Mouse (Mus musculus) cerebellum, adult 2 months (tissue): Measurements from ENCODE around the gene Fkrp. TPM values are rescaled to one million over a fixed set of nuclear protein-coding genes. Genes with fewer than 3 reads are reported as not detected.

Experiments
- DNase-seq, 2 experiments: peaks; one replicate each; pipeline ENCODE4 v3.0.0; 2021
- H3K27ac ChIP-seq: fragments of 200-500 bp; 2 replicates; pipeline ENCODE4 v1.5.1; 2012; ENCODE audit warnings: low read length, control low read depth, inconsistent platforms; ENCODE audit not compliant: insufficient read depth
- H3K27me3 ChIP-seq: fragments of 200-500 bp; 2 replicates; pipeline ENCODE4 v1.6.1; 2012; ENCODE audit warnings: inconsistent platforms, mild to moderate bottlenecking, low read length, moderate library complexity; ENCODE audit not compliant: control insufficient read depth, insufficient read depth
- H3K4me1 ChIP-seq: fragments of 200-500 bp; 2 replicates; pipeline ENCODE4 v1.6.1; 2011; ENCODE audit warnings: low read length; ENCODE audit not compliant: control insufficient read depth, insufficient read depth
- H3K4me3 ChIP-seq: fragments of 200-500 bp; replicated peaks from 2 replicates; pipeline ENCODE3; 2011; ENCODE audit warnings: mild to moderate bottlenecking, low read depth, low read length, control low read depth; ENCODE audit not compliant: insufficient read depth
- CTCF ChIP-seq: fragments of 200-500 bp; IDR thresholded peaks from 2 replicates; pipeline ENCODE4 v1.5.1; 2011; ENCODE audit warnings: low read depth, mild to moderate bottlenecking, control low read depth, low read length, moderate library complexity, borderline replicate concordance; ENCODE audit not compliant: insufficient read depth
- POLR2A ChIP-seq: fragments of 200-500 bp; IDR thresholded peaks from 2 replicates; pipeline ENCODE4 v1.6.1; 2011; ENCODE audit warnings: low read length, control low read depth, borderline replicate concordance; ENCODE audit not compliant: insufficient read depth
- WGBS: fragments of 180-500 bp; shearing (Covaris S2); methylation state at CpG from one replicate; pipeline ENCODE4 v1.1.7; 2018; 5-methylcytosine and 5-hydroxymethylcytosine counted together
- polyA plus RNA-seq: library from polyadenylated mRNA; depleted of rRNA; stranded (reverse); fragments of >200 nt; gene quantifications from 2 replicates; pipeline ENCODE4 v1.2.3, GENCODE M21; 2012

The Fkrp gene
- polyA plus RNA-seq, 1 experiment = 38.9 TPM

DNA sequence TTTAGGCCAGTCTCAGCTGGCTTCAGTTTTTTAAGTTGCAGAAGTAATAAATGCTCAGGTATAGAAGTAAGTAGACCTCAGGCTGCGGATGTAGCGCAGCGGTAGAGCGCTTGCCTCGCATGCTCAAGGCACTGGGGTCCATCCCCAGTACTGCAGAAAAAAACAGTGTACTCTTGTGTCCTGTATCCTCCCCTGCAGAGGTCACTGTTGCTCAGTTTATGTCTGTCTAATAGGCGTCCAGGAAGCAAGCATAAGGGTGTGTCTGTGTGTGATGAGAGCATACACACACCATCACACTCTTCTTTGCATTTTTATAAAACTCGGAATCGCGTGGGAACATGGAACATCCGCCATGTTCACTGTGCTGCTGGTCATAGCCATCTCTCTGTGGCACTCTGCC is 9.3 kb upstream of the Fkrp start:
- TF ChIP-seq POLR2A (no peak), CTCF (peak; percentile 34; the same call in 1 of the 2 replicates)
- no peak overlapping the region for H3K4me3 ChIP-seq
- peak in 1 of 2 experiments; percentile 18 for DNase-seq
- H3K27ac ChIP-seq = no peak overlapping the region
- peaks cover 50% of the 10 kb centered on the region for H3K4me1 ChIP-seq
- 68% methylated on average over 10 of the region's 10 CpGs for WGBS
- no peaks in the 10 kb centered on the region for H3K27me3 ChIP-seq

DNA sequence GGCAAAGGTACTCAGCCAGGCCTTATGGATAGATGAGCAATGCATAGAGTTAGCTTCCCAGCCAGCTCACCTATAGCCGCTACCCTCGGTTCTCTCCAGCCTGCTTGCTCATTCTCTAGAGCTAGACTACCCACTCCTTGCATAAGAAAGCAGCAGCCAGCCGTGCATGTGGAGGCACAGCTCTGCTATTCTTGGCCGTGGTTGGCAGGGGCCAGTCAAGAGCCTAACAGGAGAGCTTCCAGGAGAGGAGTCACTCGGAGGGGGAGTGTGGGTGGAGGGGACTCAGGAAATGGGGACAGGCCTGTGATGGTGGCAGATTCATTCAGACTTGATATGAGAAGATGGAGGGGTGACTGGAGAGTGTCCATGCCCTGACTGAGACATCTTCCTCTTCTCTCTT is 7.2 kb upstream of the Fkrp start:
- H3K27ac ChIP-seq = peak overlapping the region; percentile 52
- no peaks in the 10 kb centered on the region for H3K27me3 ChIP-seq
- no peak overlapping the region for H3K4me3 ChIP-seq
- H3K4me1 ChIP-seq = peaks cover 65% of the 10 kb centered on the region
- WGBS = 14% methylated on average over 5 of the region's 5 CpGs
- peak; percentile 47 to 58 for DNase-seq
- no peak for TF ChIP-seq CTCF
- no peak for TF ChIP-seq POLR2A

DNA sequence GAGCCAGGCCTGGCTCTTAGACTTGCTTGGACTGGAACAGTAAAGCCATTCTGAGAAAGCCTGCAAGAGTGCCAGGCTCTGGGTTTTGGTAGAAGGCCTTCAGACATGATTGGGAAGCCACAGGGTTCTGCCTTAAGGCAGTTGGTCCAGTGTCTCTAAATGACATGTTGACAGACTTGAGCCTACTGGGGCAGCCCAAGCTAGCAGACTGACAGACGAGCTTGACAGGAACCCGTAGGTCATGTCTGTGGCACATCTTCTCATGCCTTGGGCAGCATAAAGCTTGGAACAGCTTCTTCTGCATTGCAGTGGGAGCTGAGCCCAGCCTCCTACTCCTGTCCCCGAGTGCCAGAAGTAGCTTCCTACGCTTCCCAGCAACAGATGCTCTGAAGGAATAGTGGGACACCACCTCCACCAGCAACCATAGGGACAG is 5.2 kb upstream of the Fkrp start:
- H3K27ac ChIP-seq = peak overlapping the region; percentile 42
- 3% methylated on average over 4 of the region's 4 CpGs for WGBS
- TF ChIP-seq POLR2A (no peak), CTCF (no peak)
- DNase-seq = peak; percentile 53 to 63
- peaks cover 59% of the 10 kb centered on the region for H3K4me1 ChIP-seq
- no peaks in the 10 kb centered on the region for H3K27me3 ChIP-seq
- H3K4me3 ChIP-seq = no peak overlapping the region

DNA sequence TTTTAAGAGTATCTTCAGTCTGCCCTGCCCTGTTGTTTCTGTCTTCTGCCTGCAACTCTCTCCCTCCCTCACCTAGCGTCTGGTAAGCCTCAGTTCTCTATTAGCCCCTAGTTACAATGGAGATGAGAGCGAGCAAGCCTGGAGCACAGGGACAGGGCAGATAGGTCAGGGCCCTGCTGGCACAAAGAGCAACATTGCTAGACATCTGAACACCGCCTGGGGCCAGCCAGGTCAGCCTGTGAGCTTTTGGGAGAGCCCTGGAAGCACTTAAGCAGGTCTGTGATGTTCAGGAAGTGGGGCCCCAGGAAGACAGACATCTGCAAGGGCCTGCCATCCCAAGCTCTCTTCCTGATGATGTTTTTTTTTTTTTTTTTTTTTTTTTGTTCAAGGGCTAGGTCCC is 4.6 kb upstream of the Fkrp start:
- no peak overlapping the region for H3K4me3 ChIP-seq
- H3K27ac ChIP-seq = peak overlapping the region; percentile 43; the same call in 1 of the 2 replicates
- peaks cover 56% of the 10 kb centered on the region for H3K4me1 ChIP-seq
- DNase-seq = peak in 1 of 2 experiments; percentile 17
- H3K27me3 ChIP-seq = no peaks in the 10 kb centered on the region
- 22% methylated on average over 3 of the region's 3 CpGs for WGBS
- TF ChIP-seq CTCF (no peak), POLR2A (no peak)

DNA sequence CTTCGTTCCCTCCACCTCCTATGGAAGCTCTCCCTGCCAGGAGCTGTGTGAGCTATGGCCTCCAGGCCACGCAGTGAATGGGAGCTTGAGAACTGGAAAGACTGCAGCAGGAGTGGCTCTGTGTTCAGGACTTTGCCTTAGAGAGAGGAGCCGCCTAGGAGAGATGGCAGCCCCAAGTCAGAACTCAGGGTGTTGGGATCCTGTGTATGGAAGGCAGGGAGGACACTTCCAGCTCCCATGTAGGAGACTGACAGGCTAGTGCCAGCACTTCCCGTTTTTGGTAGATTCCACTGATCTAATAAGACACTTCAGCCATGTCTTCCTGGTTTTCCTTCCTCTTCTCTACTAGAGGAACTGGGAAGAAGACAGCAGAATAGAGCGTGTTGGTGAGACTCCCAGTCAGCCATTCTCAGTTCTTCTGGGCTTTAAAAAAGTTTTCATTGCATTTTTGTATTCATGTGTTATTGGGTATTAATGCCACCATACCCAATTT is 3.8 kb upstream of the Fkrp start:
- no peaks in the 10 kb centered on the region for H3K27me3 ChIP-seq
- peak overlapping the region; percentile 32; the same call in 1 of the 2 replicates for H3K27ac ChIP-seq
- TF ChIP-seq POLR2A (no peak), CTCF (no peak)
- DNase-seq = peak in 1 of 2 experiments; percentile 25
- peaks cover 49% of the 10 kb centered on the region for H3K4me1 ChIP-seq
- WGBS = 38% methylated on average over 5 of the region's 5 CpGs
- H3K4me3 ChIP-seq = no peak overlapping the region

DNA sequence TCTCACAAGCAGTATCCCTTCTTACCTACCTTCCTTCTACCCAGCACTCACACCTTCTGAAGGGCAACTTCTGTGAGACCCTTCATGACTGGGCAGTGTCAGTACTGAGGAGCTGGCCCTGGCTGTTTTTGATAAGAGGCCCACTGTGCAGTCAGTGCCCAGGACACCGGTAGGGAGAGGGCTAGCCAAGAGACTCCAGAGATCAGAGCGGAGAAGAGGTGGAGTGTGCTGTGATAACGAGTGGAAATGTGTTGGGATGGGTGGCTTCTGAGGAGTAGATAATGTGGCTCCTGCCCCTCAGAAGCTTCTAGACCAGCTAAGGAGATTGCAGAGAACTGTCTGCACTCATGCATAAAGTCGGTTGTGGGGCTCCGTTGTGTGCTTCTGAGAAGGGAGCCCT is 3.3 kb upstream of the Fkrp start:
- H3K4me3 ChIP-seq = no peak overlapping the region
- peak overlapping the region; percentile 32; the same call in 1 of the 2 replicates for H3K27ac ChIP-seq
- WGBS = 33% methylated on average over 5 of the region's 5 CpGs

DNA sequence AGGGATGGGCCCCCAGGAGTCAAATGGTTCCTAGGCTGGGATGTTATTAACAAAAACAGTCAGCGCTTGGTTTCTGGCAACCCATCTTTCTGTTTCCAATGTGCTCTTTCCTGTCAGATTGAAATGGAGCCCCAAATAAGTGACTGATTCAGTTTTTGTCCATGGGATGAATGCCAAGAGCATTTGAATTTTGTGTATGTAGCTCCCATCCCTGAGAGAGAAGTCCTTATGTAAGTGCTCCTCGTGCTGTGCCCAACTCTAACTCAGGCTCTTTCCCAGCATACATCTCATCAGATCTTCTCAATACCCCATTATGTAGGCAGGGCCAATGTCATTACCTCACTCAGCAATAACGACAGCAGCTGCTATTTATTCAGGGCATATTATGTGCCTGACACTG is 1.2 kb upstream of the Fkrp start:
- peaks cover 35% of the 10 kb centered on the region for H3K4me1 ChIP-seq
- H3K27me3 ChIP-seq = no peaks in the 10 kb centered on the region
- WGBS = 11% methylated on average over 3 of the region's 3 CpGs
- peak overlapping the region; percentile 90 for H3K4me3 ChIP-seq
- TF ChIP-seq CTCF = no peak
- DNase-seq = peak; percentile 17 to 39
- peak overlapping the region; percentile 81 for H3K27ac ChIP-seq

More for the DNA sequence above, 3.3 kb upstream of the Fkrp start:
- DNase-seq = no peak
- Histone ChIP-seq H3K4me1 (peaks cover 49% of the 10 kb centered on the region), H3K27me3 (no peaks in the 10 kb centered on the region)
- TF ChIP-seq CTCF (no peak), POLR2A (no peak)

DNA sequence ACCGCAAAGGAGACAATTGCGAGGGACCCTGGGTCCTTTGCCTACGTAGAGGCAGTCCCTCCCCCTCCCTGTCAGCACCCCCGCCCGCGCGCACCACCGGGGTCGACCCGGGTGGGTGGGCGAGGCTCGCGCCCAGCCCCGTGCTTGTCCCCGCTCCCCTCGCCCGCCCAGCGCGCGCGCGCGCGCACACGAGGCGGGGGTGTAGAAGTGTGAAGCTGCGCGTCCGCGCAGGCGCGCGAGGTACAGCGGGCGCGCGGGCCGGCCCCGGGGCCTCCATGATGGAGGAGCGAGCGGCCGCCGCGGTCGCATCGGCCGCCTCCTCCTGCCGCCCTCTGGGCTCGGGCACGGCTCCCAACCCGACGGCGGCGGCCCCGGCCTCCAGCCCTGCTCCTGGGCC is 456 bp downstream of the Fkrp start:
- TF ChIP-seq POLR2A (peak; percentile 44; the same call in 1 of the 2 replicates), CTCF (no peak)
- H3K4me3 ChIP-seq = peak overlapping the region; percentile 90
- peak overlapping the region; percentile 81 for H3K27ac ChIP-seq
- no peaks in the 10 kb centered on the region for H3K27me3 ChIP-seq
- WGBS = under 1% methylated on average over 51 of the region's 55 CpGs
- H3K4me1 ChIP-seq = peaks cover 24% of the 10 kb centered on the region
- DNase-seq = peak in 1 of 2 experiments; percentile 86
